In the genomic region with DNA sequence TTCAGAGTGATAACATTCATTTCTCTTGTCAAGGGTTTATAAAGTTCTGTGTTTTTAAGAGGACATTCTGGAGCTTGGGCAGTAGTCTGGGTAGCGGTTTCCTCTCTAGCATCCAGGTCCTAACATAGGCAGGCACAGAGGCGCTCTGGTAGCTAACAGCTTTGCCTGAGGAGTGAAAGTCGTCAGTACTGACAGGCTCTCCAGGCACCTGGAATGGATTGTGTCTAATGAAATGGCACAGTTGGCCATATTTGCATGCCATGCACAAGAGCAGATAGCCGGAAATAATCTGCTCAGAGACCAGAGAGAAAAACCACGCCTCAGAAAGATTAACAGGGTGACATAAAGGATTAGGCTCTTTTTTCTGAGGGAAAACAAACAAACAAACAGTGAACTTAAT, we compare ENCODE assay signal across 12 mouse cellular contexts. TPM values are rescaled to one million over a fixed set of nuclear protein-coding genes. Genes with fewer than 3 reads are reported as not detected.
DNase-seq lines count a peak whose midpoint lies in the region; ATAC-seq and TF ChIP-seq lines count a peak whose summit lies in the region.
"Had no signal": no experiment of that assay in that cellular context is flagged by ENCODE, and none has a peak within 500 bp of the region (broad histone marks: within the 10 kb centered on the region; RNA-seq: fewer than 3 reads in every experiment).

No protein-coding gene starts in this region.

- no peaks in the 10 kb centered on the region for H3K27me3 ChIP-seq in forebrain, embryonic 12.5 days
- no peaks in the 10 kb centered on the region for H3K27me3 ChIP-seq in forebrain, embryonic 10.5 days (ENCODE audit: poor library complexity, severe bottlenecking)
- no peaks in the 10 kb centered on the region for H3K27me3 ChIP-seq in forebrain, embryonic 13.5 days
- no peaks in the 10 kb centered on the region for H3K27me3 ChIP-seq in lung, postnatal 0 days (replicated peaks; ENCODE audit: insufficient read depth, low read length)
- H3K27me3 ChIP-seq: neural tube, embryonic 13.5 days had no signal

- no peaks in the 10 kb centered on the region for H3K9me3 ChIP-seq in forebrain, embryonic 12.5 days
- no peaks in the 10 kb centered on the region for H3K9me3 ChIP-seq in forebrain, embryonic 10.5 days
- no peaks in the 10 kb centered on the region for H3K9me3 ChIP-seq in forebrain, embryonic 13.5 days (replicated peaks)
- H3K9me3 ChIP-seq in lung, postnatal 0 days (ENCODE audit: low read length), result no peaks in the 10 kb centered on the region
- H3K9me3 ChIP-seq: neural tube, embryonic 13.5 days had no signal

- no peaks in the 10 kb centered on the region for H3K36me3 ChIP-seq in forebrain, embryonic 12.5 days (replicated peaks)
- H3K36me3 ChIP-seq in forebrain, embryonic 10.5 days (replicated peaks), result no peaks in the 10 kb centered on the region
- no peaks in the 10 kb centered on the region for H3K36me3 ChIP-seq in forebrain, embryonic 13.5 days (ENCODE audit: poor library complexity, severe bottlenecking)
- H3K36me3 ChIP-seq in lung, postnatal 0 days (ENCODE audit: insufficient read depth, low read length), result no peaks in the 10 kb centered on the region
- H3K36me3 ChIP-seq: neural tube, embryonic 13.5 days had no signal

- ATAC-seq in forebrain, embryonic 12.5 days (ENCODE audit: low FRiP score), result peak; percentile 41; the same call in 1 of the 2 replicates
- peak; percentile 45; the same call in 1 of the 2 replicates for ATAC-seq in forebrain, embryonic 13.5 days
- ATAC-seq in lung, postnatal 0 days, result no peak
- ATAC-seq: activated CD4-positive, CD25-positive, alpha-beta regulatory T cell, adult 4 months; intestine, embryonic 16.5 days had no signal

- DNase-seq in forebrain, embryonic 10.5 days (ENCODE audit: extremely low spot score, low spot score), result no peak
- peak; percentile 4 for DNase-seq in CD4-positive helper T cell, adult 2 months (ENCODE audit: low read depth, low spot score)
- DNase-seq in cerebellum, adult 11 months, result peak; percentile 22
- no peak for DNase-seq in spleen, postnatal 10 days (ENCODE audit: low spot score in 2 of 2)
- no peak for DNase-seq in lung, postnatal 0 days (ENCODE audit: low spot score)
- DNase-seq in kidney, postnatal 25 days, result no peak
- DNase-seq: B cell, adult 2 months had no signal

- peaks cover 7% of the 10 kb centered on the region for H3K4me1 ChIP-seq in forebrain, embryonic 12.5 days
- H3K4me1 ChIP-seq in forebrain, embryonic 10.5 days, result peaks cover 27% of the 10 kb centered on the region
- peaks cover 18% of the 10 kb centered on the region for H3K4me1 ChIP-seq in forebrain, embryonic 13.5 days
- H3K4me1 ChIP-seq in lung, postnatal 0 days (ENCODE audit: insufficient read depth, low read depth, low read length), result no peaks in the 10 kb centered on the region

- TF ChIP-seq CTCF in lung, postnatal 0 days (IDR thresholded peaks at IDR 0.05), result no peak

- no peak overlapping the region for H3K4me3 ChIP-seq in forebrain, embryonic 12.5 days (replicated peaks)
- H3K4me3 ChIP-seq in forebrain, embryonic 10.5 days, result no peak overlapping the region
- no peak overlapping the region for H3K4me3 ChIP-seq in forebrain, embryonic 13.5 days
- no peak overlapping the region for H3K4me3 ChIP-seq in lung, postnatal 0 days (ENCODE audit: low read depth, low read length)
- H3K4me3 ChIP-seq: neural tube, embryonic 13.5 days had no signal

- no peak for TF ChIP-seq EP300 in lung, postnatal 0 days (IDR thresholded peaks at IDR 0.05)

- no peak overlapping the region for H3K4me2 ChIP-seq in forebrain, embryonic 12.5 days
- H3K4me2 ChIP-seq in forebrain, embryonic 13.5 days, result no peak overlapping the region
- no peak overlapping the region for H3K4me2 ChIP-seq in lung, postnatal 0 days (replicated peaks; ENCODE audit: low read depth, low read length)
- H3K4me2 ChIP-seq: neural tube, embryonic 13.5 days had no signal

- H3K9ac ChIP-seq in forebrain, embryonic 12.5 days, result no peak overlapping the region
- no peak overlapping the region for H3K9ac ChIP-seq in forebrain, embryonic 13.5 days
- H3K9ac ChIP-seq in lung, postnatal 0 days (replicated peaks; ENCODE audit: low read depth), result no peak overlapping the region
- H3K9ac ChIP-seq: neural tube, embryonic 13.5 days had no signal

- H3K27ac ChIP-seq in forebrain, embryonic 12.5 days, result no peak overlapping the region
- no peak overlapping the region for H3K27ac ChIP-seq in forebrain, embryonic 10.5 days
- H3K27ac ChIP-seq in forebrain, embryonic 13.5 days, result no peak overlapping the region
- no peak overlapping the region for H3K27ac ChIP-seq in lung, postnatal 0 days (ENCODE audit: low read length)
- H3K27ac ChIP-seq: neural tube, embryonic 13.5 days had no signal

- 35% methylated on average over 5 of the region's 5 CpGs for WGBS in forebrain, embryonic 12.5 days
- WGBS in forebrain, embryonic 10.5 days, result 45% methylated on average over 5 of the region's 5 CpGs
- WGBS in forebrain, embryonic 13.5 days, result 29% methylated on average over 5 of the region's 5 CpGs
- 73% methylated on average over 5 of the region's 5 CpGs for WGBS in lung, postnatal 0 days

RNA-seq across cellular contexts. Expression of a gene that starts 58.8 kb away (rescaled TPM):
- polyA plus RNA-seq in forebrain, embryonic 12.5 days (2016; fragmentation: Nextera tagmentation; extraction: Ambion mirVana), result 37.1 and 40.1 TPM in 2 replicates
- 5.2 and 6.3 TPM in 2 replicates for polyA plus RNA-seq in forebrain, embryonic 10.5 days (2016; fragmentation: Nextera tagmentation; extraction: Ambion mirVana)
- 52.4 and 53.8 TPM in 2 replicates for polyA plus RNA-seq in forebrain, embryonic 13.5 days (2015; fragmentation: Nextera tagmentation; extraction: Ambion mirVana)
- polyA plus RNA-seq in lung, postnatal 0 days (2015; fragmentation: Nextera tagmentation; extraction: Ambion mirVana), result 2.8 and 3.3 TPM in 2 replicates

Comparison
In these comparisons a context has a peak if more than half of its experiments do, and no peak if none do; other contexts are left out.
1. DNase-seq: peak in CD4-positive helper T cell, adult 2 months (single experiment) and cerebellum, adult 11 months (single experiment); none in forebrain, embryonic 10.5 days (single experiment), spleen, postnatal 10 days (0 of 2), lung, postnatal 0 days (single experiment) and kidney, postnatal 25 days (0 of 2).